Mouse (Mus musculus) kidney, embryonic 15.5 days (tissue): ENCODE measurements around the gene Gm5108. TPM values are rescaled to one million over a fixed set of nuclear protein-coding genes. Genes with fewer than 3 reads are reported as not detected.

Source experiments
- ATAC-seq: fragments of 200-750 bp; cut with Nextera tagmentation; replicated peaks from 2 replicates; pipeline ENCODE4 v1.8.0; 2017; ENCODE audit warnings: moderate TSS enrichment; ENCODE audit not compliant: low FRiP score
- H3K27ac ChIP-seq: fragments of 300-500 bp; sonication (generic); 2 replicates; pipeline ENCODE4 v1.5.1; 2015; ENCODE audit warnings: mild to moderate bottlenecking, inconsistent platforms
- H3K27me3 ChIP-seq: fragments of 300-500 bp; sonication (generic); 2 replicates; pipeline ENCODE4 v1.6.1; 2015; ENCODE audit warnings: inconsistent platforms
- H3K36me3 ChIP-seq: fragments of 300-500 bp; sonication (generic); 2 replicates; pipeline ENCODE4 v1.6.1; 2015; ENCODE audit warnings: inconsistent platforms
- H3K4me1 ChIP-seq: fragments of 300-500 bp; sonication (generic); 2 replicates; pipeline ENCODE4 v1.6.1; 2015; ENCODE audit warnings: inconsistent platforms
- H3K4me2 ChIP-seq: fragments of 300-500 bp; sonication (generic); 2 replicates; pipeline ENCODE4 v1.6.1; 2015; ENCODE audit warnings: moderate library complexity, mild to moderate bottlenecking, inconsistent platforms
- H3K4me3 ChIP-seq: fragments of 300-500 bp; sonication (generic); replicated peaks from 2 replicates; pipeline ENCODE4 v1.5.1; 2015; ENCODE audit warnings: mild to moderate bottlenecking, inconsistent platforms
- H3K9ac ChIP-seq: fragments of 300-500 bp; sonication (generic); 2 replicates; pipeline ENCODE4 v1.6.1; 2015; ENCODE audit warnings: mild to moderate bottlenecking, inconsistent platforms
- H3K9me3 ChIP-seq: fragments of 300-500 bp; sonication (generic); replicated peaks from 2 replicates; pipeline ENCODE4 v1.6.1; 2016; ENCODE audit warnings: inconsistent platforms
- WGBS: fragments of 180-500 bp; shearing (Covaris S2); methylation state at CpG from one replicate; pipeline ENCODE4 v1.1.7; 2015; ENCODE audit warnings: mixed read lengths; 5-methylcytosine and 5-hydroxymethylcytosine counted together
- polyA plus RNA-seq: library from polyadenylated mRNA; unstranded; fragments of >200 nt; fragmentation: Nextera tagmentation; extraction: Ambion mirVana; gene quantifications from 2 replicates; pipeline ENCODE4 v1.2.1, GENCODE M21; 2015

Gm5108 gene
- not detected in 2 replicates for polyA plus RNA-seq

- no peaks in the 10 kb centered on the region for H3K9me3 ChIP-seq
- no peak within 1 kb of the TSS for H3K9ac ChIP-seq
- no peak within 1 kb of the TSS for H3K4me3 ChIP-seq
- no peaks in the 10 kb centered on the region for H3K27me3 ChIP-seq
- ATAC-seq = no peak
- no peak within 1 kb of the TSS for H3K4me2 ChIP-seq
- H3K4me1 ChIP-seq = no peaks in the 10 kb centered on the region
- H3K27ac ChIP-seq = no peak within 1 kb of the TSS
- 75% methylated on average over 2 of the region's 2 CpGs for WGBS
- no peaks in the 10 kb centered on the region for H3K36me3 ChIP-seq
Observed at GRCm38 (mm10) chr5:67941369-67941768, at the start of gene Gm5108. TSS of gene Gm5108 (plus strand) at chr5:67941669.

DNA sequence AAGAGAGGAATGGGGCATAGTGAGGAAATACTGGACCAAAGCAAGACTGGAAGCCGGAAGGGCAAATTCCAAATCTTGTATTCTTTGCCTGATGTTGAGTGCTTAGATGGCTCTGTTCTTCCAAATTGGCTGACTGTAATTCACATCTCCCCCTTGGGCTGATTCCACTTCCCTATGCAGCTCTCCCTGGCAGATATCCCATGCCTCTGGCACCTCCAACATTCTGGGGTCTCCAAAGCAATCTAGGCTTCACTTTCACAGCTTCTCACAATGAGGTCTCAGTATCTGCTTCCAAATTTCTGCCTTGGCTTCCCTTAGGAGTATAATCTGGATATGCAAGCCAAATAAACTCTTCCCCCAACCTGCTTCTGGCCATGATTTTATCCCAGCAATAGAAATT lies 42.5 kb upstream of the Gm5108 start:
- no peaks in the 10 kb centered on the region for H3K4me1 ChIP-seq
- WGBS = 97% methylated on average over 1 of the region's 1 CpGs
- ATAC-seq = no peak

GRCm38 (mm10) chr5:67904555-67904954 lies 36.9 kb upstream of the Gm5108 start:
- Histone ChIP-seq H3K9ac (no peak overlapping the region), H3K4me3 (no peak overlapping the region), H3K27ac (no peak overlapping the region), H3K27me3 (no peaks in the 10 kb centered on the region), H3K9me3 (no peaks in the 10 kb centered on the region), H3K36me3 (no peaks in the 10 kb centered on the region), H3K4me1 (no peaks in the 10 kb centered on the region), H3K4me2 (no peak overlapping the region)
- 56% methylated on average over 2 of the region's 2 CpGs for WGBS
- ATAC-seq = no peak

More for the DNA sequence above, 42.5 kb upstream of the Gm5108 start:
- H3K9me3 ChIP-seq = no peaks in the 10 kb centered on the region
- H3K36me3 ChIP-seq = no peaks in the 10 kb centered on the region
- no peak overlapping the region for H3K4me3 ChIP-seq
- no peaks in the 10 kb centered on the region for H3K27me3 ChIP-seq
- H3K4me2 ChIP-seq = no peak overlapping the region
- no peak overlapping the region for H3K27ac ChIP-seq
- H3K9ac ChIP-seq = no peak overlapping the region

DNA sequence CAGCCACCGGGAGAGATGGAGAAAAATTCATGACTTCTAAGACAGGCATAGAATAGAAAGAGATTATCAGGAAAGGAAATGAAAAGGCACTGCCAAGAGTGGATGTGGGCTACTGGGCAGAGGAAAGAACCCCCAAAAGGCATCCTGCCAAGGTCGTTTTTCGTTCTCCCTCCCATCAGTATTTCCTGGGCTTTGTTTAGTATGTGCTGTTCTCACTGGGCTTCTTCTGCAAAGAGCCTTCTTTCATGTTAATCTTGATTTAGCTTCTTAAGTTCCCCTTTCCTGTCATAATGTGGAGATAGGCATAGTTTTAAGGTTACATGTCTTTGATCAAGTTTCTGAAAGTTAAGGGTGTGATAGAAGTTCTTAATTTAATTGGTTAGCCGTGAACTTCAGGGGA lies 10.9 kb upstream of the Gm5108 start:
- ATAC-seq = no peak
- WGBS = 38% methylated on average over 4 of the region's 4 CpGs
- Histone ChIP-seq H3K4me3 (no peak overlapping the region), H3K4me1 (no peaks in the 10 kb centered on the region), H3K36me3 (no peaks in the 10 kb centered on the region), H3K9me3 (no peaks in the 10 kb centered on the region), H3K27ac (no peak overlapping the region), H3K9ac (no peak overlapping the region), H3K4me2 (no peak overlapping the region), H3K27me3 (0 out of 2 replicates have a peak, but pooled peaks cover 3% of the 10 kb centered on the region)

DNA sequence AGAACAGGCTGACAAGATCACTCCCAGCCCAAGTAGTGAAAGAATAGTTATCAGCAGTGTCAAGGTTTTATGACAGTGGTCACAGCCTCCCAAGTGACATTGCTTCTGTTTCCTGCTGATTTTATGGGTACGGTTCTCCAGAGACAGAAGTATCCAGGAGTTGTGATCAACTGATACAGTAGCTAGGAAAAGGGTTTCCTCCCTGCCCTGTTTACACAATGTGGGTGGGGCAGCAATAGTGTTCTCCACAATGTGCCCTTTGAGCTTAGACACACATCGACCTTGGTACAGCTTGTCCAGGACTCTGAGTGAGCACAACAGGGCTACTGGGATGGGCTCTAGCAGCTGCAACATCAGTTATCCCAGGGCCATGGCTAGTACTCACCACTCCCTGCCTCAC lies 9.8 kb upstream of the Gm5108 start:
- no peak overlapping the region for H3K4me2 ChIP-seq
- ATAC-seq = no peak
- WGBS = 15% methylated on average over 2 of the region's 2 CpGs
- H3K36me3 ChIP-seq = no peaks in the 10 kb centered on the region
- H3K27ac ChIP-seq = no peak overlapping the region
- no peak overlapping the region for H3K9ac ChIP-seq
- H3K27me3 ChIP-seq = 0 out of 2 replicates have a peak, but pooled peaks cover 3% of the 10 kb centered on the region
- no peaks in the 10 kb centered on the region for H3K4me1 ChIP-seq
- H3K9me3 ChIP-seq = no peaks in the 10 kb centered on the region
- no peak overlapping the region for H3K4me3 ChIP-seq

DNA sequence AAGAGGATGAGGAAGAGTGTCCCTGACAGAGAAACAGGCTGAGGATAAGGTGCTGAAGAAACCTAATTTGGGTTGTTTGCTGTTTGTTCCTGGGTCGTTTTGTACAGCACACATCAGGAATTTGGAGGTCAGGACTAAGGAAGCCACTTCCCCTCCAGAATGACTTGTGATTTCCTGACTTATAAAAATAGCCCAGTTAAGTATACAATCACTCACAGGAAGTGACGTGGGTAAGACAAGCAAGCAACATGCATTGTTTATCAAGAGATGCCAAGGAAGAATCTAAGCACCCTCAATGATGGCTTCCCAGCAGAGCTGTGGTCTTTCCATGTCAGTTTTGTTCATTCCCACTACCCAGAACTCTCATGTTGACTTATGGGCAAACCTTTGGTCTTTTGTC lies 1.7 kb downstream of the Gm5108 start:
- 47% methylated on average over 2 of the region's 2 CpGs for WGBS
- no peak overlapping the region for H3K9ac ChIP-seq
- no peaks in the 10 kb centered on the region for H3K36me3 ChIP-seq
- no peak overlapping the region for H3K27ac ChIP-seq
- no peaks in the 10 kb centered on the region for H3K9me3 ChIP-seq
- H3K4me3 ChIP-seq = no peak overlapping the region
- H3K4me1 ChIP-seq = no peaks in the 10 kb centered on the region
- H3K27me3 ChIP-seq = no peaks in the 10 kb centered on the region
- no peak overlapping the region for H3K4me2 ChIP-seq
- no peak for ATAC-seq

- Histone ChIP-seq H3K9ac (no peak overlapping the region), H3K4me3 (no peak overlapping the region), H3K36me3 (no peaks in the 10 kb centered on the region), H3K4me2 (no peak overlapping the region), H3K9me3 (no peaks in the 10 kb centered on the region), H3K27me3 (no peaks in the 10 kb centered on the region), H3K4me1 (no peaks in the 10 kb centered on the region), H3K27ac (no peak overlapping the region)
- 80% methylated on average over 1 of the region's 1 CpGs for WGBS
- ATAC-seq = no peak
Observed at GRCm38 (mm10) chr5:67944074-67944785, 2.8 kb downstream of the Gm5108 start.

DNA sequence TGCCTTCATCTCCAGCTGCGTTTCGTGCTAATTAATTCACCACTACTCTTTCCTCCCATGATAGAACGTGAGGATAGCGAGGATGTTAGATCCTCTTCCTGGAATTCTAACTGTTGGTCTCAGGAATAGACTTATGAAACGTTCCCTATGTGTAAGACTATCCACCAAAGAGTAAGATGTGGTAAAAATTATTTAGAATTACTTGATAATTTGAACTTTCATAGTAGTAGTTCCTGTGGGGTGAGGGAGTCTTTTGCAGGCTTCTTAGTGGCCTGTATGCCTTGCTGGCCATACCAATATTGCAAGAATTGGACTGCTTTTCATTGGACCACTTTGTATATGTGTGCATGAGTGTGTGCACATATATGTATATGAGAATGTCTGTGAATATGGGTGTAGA lies 4.9 kb downstream of the Gm5108 start, which contains the start of gene Gm21905:
Gm21905 (minus strand) TSS at position 101 of the 400 bp plus-strand sequence.
- Histone ChIP-seq H3K4me2 (no peak within 1 kb of the TSS), H3K4me3 (no peak within 1 kb of the TSS), H3K27ac (no peak within 1 kb of the TSS), H3K9me3 (no peaks in the 10 kb centered on the region), H3K27me3 (no peaks in the 10 kb centered on the region), H3K36me3 (no peaks in the 10 kb centered on the region), H3K9ac (no peak within 1 kb of the TSS), H3K4me1 (no peaks in the 10 kb centered on the region)
- WGBS = 82% methylated on average over 5 of the region's 5 CpGs
- ATAC-seq = no peak

- no peak overlapping the region for H3K9ac ChIP-seq
- ATAC-seq = 0 out of 2 replicates have a peak, but pooled peaks have one; percentile 56
- no peaks in the 10 kb centered on the region for H3K27me3 ChIP-seq
- no peak overlapping the region for H3K27ac ChIP-seq
- no peak overlapping the region for H3K4me3 ChIP-seq
- no peaks in the 10 kb centered on the region for H3K9me3 ChIP-seq
- no peaks in the 10 kb centered on the region for H3K36me3 ChIP-seq
- no peaks in the 10 kb centered on the region for H3K4me1 ChIP-seq
- no peak overlapping the region for H3K4me2 ChIP-seq
Observed at GRCm38 (mm10) chr5:67947006-67947405, 5.5 kb downstream of the Gm5108 start.

- no peak for ATAC-seq
- no peaks in the 10 kb centered on the region for H3K4me1 ChIP-seq
- no peaks in the 10 kb centered on the region for H3K9me3 ChIP-seq
- no peaks in the 10 kb centered on the region for H3K27me3 ChIP-seq
- H3K4me3 ChIP-seq = no peak overlapping the region
- H3K36me3 ChIP-seq = no peaks in the 10 kb centered on the region
- no peak overlapping the region for H3K9ac ChIP-seq
- H3K4me2 ChIP-seq = no peak overlapping the region
- no peak overlapping the region for H3K27ac ChIP-seq
- WGBS = 88% methylated on average over 5 of the region's 5 CpGs
Observed at GRCm38 (mm10) chr5:67948074-67948473, 6.6 kb downstream of the Gm5108 start.

DNA sequence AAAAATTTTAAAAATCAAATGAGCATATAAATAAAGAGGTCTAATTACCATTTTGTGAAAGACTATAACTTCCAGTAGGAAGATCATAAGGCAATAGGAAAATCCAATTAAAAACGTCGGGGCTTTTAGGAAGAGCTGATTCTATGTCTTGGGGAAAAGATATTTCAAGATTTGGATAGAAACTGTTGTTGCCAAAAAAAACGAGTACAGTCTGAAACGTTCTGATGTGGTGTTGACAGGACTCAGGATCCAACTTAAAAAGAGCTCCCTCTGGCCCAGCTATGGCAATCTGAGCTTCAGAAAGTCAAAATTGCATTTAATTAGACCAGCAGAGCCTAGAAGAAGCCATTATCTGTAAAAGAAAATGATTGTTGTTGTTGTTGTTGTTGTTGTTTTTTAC lies 12.6 kb downstream of the Gm5108 start:
- Histone ChIP-seq H3K27me3 (no peaks in the 10 kb centered on the region), H3K9ac (no peak overlapping the region), H3K27ac (no peak overlapping the region), H3K4me2 (no peak overlapping the region), H3K4me3 (no peak overlapping the region), H3K9me3 (no peaks in the 10 kb centered on the region), H3K36me3 (no peaks in the 10 kb centered on the region), H3K4me1 (no peaks in the 10 kb centered on the region)
- 62% methylated on average over 4 of the region's 4 CpGs for WGBS
- ATAC-seq = no peak

DNA sequence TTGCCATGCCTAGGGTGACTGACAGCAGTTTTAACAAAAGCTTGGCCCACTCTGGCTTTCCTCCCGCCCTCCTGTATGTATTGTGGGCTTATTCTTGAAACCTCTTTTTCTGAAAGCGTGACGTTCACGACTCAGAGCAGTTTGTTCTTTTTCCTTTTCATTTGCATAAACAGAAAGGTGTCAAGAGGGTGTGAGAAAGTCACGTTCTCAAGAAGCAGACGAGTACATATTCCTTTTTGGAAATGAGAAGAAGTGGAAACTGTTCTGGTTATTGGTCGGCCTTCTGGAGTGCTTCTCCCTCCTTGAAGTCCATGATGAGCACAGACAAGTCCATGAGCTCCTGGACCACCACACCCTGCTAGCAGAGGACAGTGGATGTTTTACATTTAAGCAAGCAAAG lies 14.0 kb downstream of the Gm5108 start:
- H3K27ac ChIP-seq = no peak overlapping the region
- H3K9me3 ChIP-seq = no peaks in the 10 kb centered on the region
- no peaks in the 10 kb centered on the region for H3K36me3 ChIP-seq
- H3K4me3 ChIP-seq = no peak overlapping the region
- H3K27me3 ChIP-seq = no peaks in the 10 kb centered on the region
- ATAC-seq = no peak
- 82% methylated on average over 7 of the region's 7 CpGs for WGBS
- H3K4me2 ChIP-seq = no peak overlapping the region
- no peaks in the 10 kb centered on the region for H3K4me1 ChIP-seq
- no peak overlapping the region for H3K9ac ChIP-seq
